Mouse (Mus musculus) heart, postnatal 0 days (tissue): ENCODE measurements around the gene Tff2. TPM values are rescaled to one million over a fixed set of nuclear protein-coding genes. Genes with fewer than 3 reads are reported as not detected.

Experiments
- ATAC-seq: fragments of 200-750 bp; cut with Nextera tagmentation; 2 replicates; pipeline ENCODE4 v1.8.0; 2017; ENCODE audit warnings: low read depth, moderate number of reproducible peaks, moderate library complexity; ENCODE audit not compliant: insufficient read depth
- DNase-seq: peaks from one replicate; pipeline ENCODE4 v3.0.0-alpha.2; 2016; ENCODE audit warnings: low spot score
- H3K27ac ChIP-seq: fragments of 300-500 bp; sonication (generic); 2 replicates; pipeline ENCODE4 v1.5.1; 2014; ENCODE audit warnings: low read depth, mild to moderate bottlenecking
- H3K27me3 ChIP-seq: fragments of 300-500 bp; sonication (generic); 2 replicates; pipeline ENCODE4 v1.6.1; 2014; ENCODE audit warnings: low read length, mixed read lengths; ENCODE audit not compliant: control insufficient read depth, insufficient read depth
- H3K36me3 ChIP-seq: fragments of 300-500 bp; sonication (generic); replicated peaks from 2 replicates; pipeline ENCODE4 v1.6.1; 2014; ENCODE audit warnings: low read length, mixed read lengths; ENCODE audit not compliant: control insufficient read depth, insufficient read depth
- H3K4me1 ChIP-seq: fragments of 300-500 bp; sonication (generic); 2 replicates; pipeline ENCODE4 v1.6.1; 2014; ENCODE audit warnings: antibody characterized with exemption; ENCODE audit not compliant: control insufficient read depth, insufficient read depth
- H3K4me2 ChIP-seq: fragments of 300-500 bp; sonication (generic); 2 replicates; pipeline ENCODE4 v1.6.1; 2014; ENCODE audit warnings: low read depth, mild to moderate bottlenecking, low read length, moderate library complexity
- H3K4me3 ChIP-seq: fragments of 300-500 bp; sonication (generic); 2 replicates; pipeline ENCODE4 v1.5.1; 2014; ENCODE audit warnings: low read depth, low read length
- H3K9ac ChIP-seq: fragments of 300-500 bp; sonication (generic); replicated peaks from 2 replicates; pipeline ENCODE4 v1.6.1; 2014; ENCODE audit warnings: low read depth, low read length, mixed read lengths
- H3K9me3 ChIP-seq: fragments of 300-500 bp; sonication (generic); replicated peaks from 2 replicates; pipeline ENCODE4 v1.6.1; 2016; ENCODE audit warnings: low read length; ENCODE audit not compliant: control insufficient read depth
- CTCF ChIP-seq: IDR thresholded peaks from 2 replicates; pipeline ENCODE4 v1.5.1; 2016; ENCODE audit warnings: antibody characterized with exemption, control low read depth, low read depth
- EP300 ChIP-seq: IDR thresholded peaks from 2 replicates; pipeline ENCODE4 v1.6.1; 2016; ENCODE audit warnings: antibody characterized with exemption, low read depth
- WGBS: fragments of 180-500 bp; shearing (Covaris S2); extraction: QIAGEN DNeasy Blood & Tissue Kit; methylation state at CpG from one replicate; pipeline ENCODE4 v1.1.7; 2014; 5-methylcytosine and 5-hydroxymethylcytosine counted together
- polyA plus RNA-seq: library from polyadenylated mRNA; unstranded; fragments of >200 nt; fragmentation: Nextera tagmentation; extraction: Ambion mirVana; gene quantifications from 2 replicates; pipeline ENCODE4 v1.2.1, GENCODE M21; 2015
- total RNA-seq: library from RNA; depleted of rRNA; stranded (reverse); fragments of >200 nt; gene quantifications from 2 replicates; pipeline ENCODE4 v1.2.3, GENCODE M21; 2014; ENCODE audit warnings: low replicate concordance

Gene Tff2
- total and polyA plus RNA-seq, 2 experiments from 2014 or later: not detected

GRCm38 (mm10) chr17:31125548-31126266 is 18.4 kb downstream of the Tff2 start:
- 33% methylated on average over 9 of the region's 9 CpGs for WGBS
- no peak for ATAC-seq
- DNase-seq: no peak

GRCm38 (mm10) chr17:31121975-31122374 is 22.1 kb downstream of the Tff2 start:
- ATAC-seq (no peak), DNase-seq (peak; percentile 13)
- Histone ChIP-seq H3K36me3 (no peaks in the 10 kb centered on the region), H3K9ac (no peak overlapping the region), H3K9me3 (0 out of 2 replicates have a peak, but pooled peaks cover 6% of the 10 kb centered on the region), H3K4me3 (no peak overlapping the region), H3K27ac (no peak overlapping the region), H3K27me3 (no peaks in the 10 kb centered on the region), H3K4me1 (no peaks in the 10 kb centered on the region), H3K4me2 (no peak overlapping the region)
- 9% methylated on average over 8 of the region's 8 CpGs for WGBS
- no peak for TF ChIP-seq EP300
- TF ChIP-seq CTCF: peak; percentile 68

More at GRCm38 (mm10) chr17:31125548-31126266, 18.4 kb downstream of the Tff2 start:
- no peaks in the 10 kb centered on the region for H3K27me3 ChIP-seq
- H3K4me2 ChIP-seq: no peak overlapping the region
- no peaks in the 10 kb centered on the region for H3K4me1 ChIP-seq
- 0 out of 2 replicates have a peak, but pooled peaks cover 6% of the 10 kb centered on the region for H3K9me3 ChIP-seq
- H3K9ac ChIP-seq: no peak overlapping the region
- no peak for TF ChIP-seq EP300
- no peak for TF ChIP-seq CTCF
- no peak overlapping the region for H3K4me3 ChIP-seq
- no peaks in the 10 kb centered on the region for H3K36me3 ChIP-seq
- no peak overlapping the region for H3K27ac ChIP-seq

- 7% methylated on average over 7 of the region's 7 CpGs for WGBS
- Histone ChIP-seq H3K9ac (no peak overlapping the region), H3K27me3 (no peaks in the 10 kb centered on the region), H3K9me3 (0 out of 2 replicates have a peak, but pooled peaks cover 6% of the 10 kb centered on the region), H3K4me2 (no peak overlapping the region), H3K4me1 (no peaks in the 10 kb centered on the region), H3K27ac (no peak overlapping the region), H3K4me3 (no peak overlapping the region), H3K36me3 (0 out of 2 replicates have a peak, but pooled peaks cover 7% of the 10 kb centered on the region)
- TF ChIP-seq EP300 (no peak), CTCF (peak; percentile 97)
- DNase-seq: peak; percentile 55
- ATAC-seq: peak; percentile 57
These were observed 24.7 kb downstream of the Tff2 start for GRCm38 (mm10) chr17:31119429-31119828.

- TF ChIP-seq CTCF: no peak
- TF ChIP-seq EP300: no peak
These were observed 26.1 kb downstream of the Tff2 start for GRCm38 (mm10) chr17:31117946-31118345.

GRCm38 (mm10) chr17:31116063-31116462 is 28.0 kb downstream of the Tff2 start:
- Histone ChIP-seq H3K27ac (no peak overlapping the region), H3K36me3 (peaks cover 38% of the 10 kb centered on the region), H3K9me3 (no peaks in the 10 kb centered on the region), H3K4me2 (no peak overlapping the region), H3K27me3 (no peaks in the 10 kb centered on the region), H3K4me1 (no peaks in the 10 kb centered on the region), H3K4me3 (no peak overlapping the region), H3K9ac (no peak overlapping the region)
- no peak for DNase-seq
- TF ChIP-seq CTCF (no peak), EP300 (no peak)
- 55% methylated on average over 6 of the region's 6 CpGs for WGBS
- ATAC-seq: no peak

More at GRCm38 (mm10) chr17:31117946-31118345, 26.1 kb downstream of the Tff2 start:
- H3K9me3 ChIP-seq: no peaks in the 10 kb centered on the region
- no peak overlapping the region for H3K27ac ChIP-seq
- H3K9ac ChIP-seq: no peak overlapping the region
- peaks cover 20% of the 10 kb centered on the region for H3K36me3 ChIP-seq
- H3K4me3 ChIP-seq: no peak overlapping the region
- ATAC-seq (no peak), DNase-seq (no peak)
- H3K27me3 ChIP-seq: no peaks in the 10 kb centered on the region
- WGBS: 83% methylated on average over 5 of the region's 5 CpGs
- H3K4me1 ChIP-seq: no peaks in the 10 kb centered on the region
- H3K4me2 ChIP-seq: no peak overlapping the region
